Mouse (Mus musculus) liver, adult 2 months (tissue): ENCODE measurements around the gene Ap5z1. TPM values are rescaled to one million over a fixed set of nuclear protein-coding genes. Genes with fewer than 3 reads are reported as not detected.

Source experiments
- DNase-seq: peaks from one replicate; pipeline ENCODE4 v3.0.0-alpha.2; 2011; ENCODE audit warnings: low read depth, low spot score; ENCODE audit errors: extremely low read depth
- H3K27ac ChIP-seq: fragments of 200-500 bp; replicated peaks from 2 replicates; pipeline ENCODE4 v1.5.1; 2012; ENCODE audit warnings: low read depth, mild to moderate bottlenecking, control low read depth, inconsistent platforms, low read length; ENCODE audit not compliant: insufficient read depth
- H3K27me3 ChIP-seq: fragments of 200-500 bp; 2 replicates; pipeline ENCODE4 v1.6.1; 2012; ENCODE audit warnings: mild to moderate bottlenecking, moderate library complexity, low read length, inconsistent platforms; ENCODE audit not compliant: control insufficient read depth, insufficient read depth
- H3K36me3 ChIP-seq: fragments of 200-500 bp; 2 replicates; pipeline ENCODE4 v1.6.1; 2012; ENCODE audit warnings: low read length, inconsistent platforms; ENCODE audit not compliant: control insufficient read depth, insufficient read depth
- H3K4me1 ChIP-seq: fragments of 200-500 bp; 2 replicates; pipeline ENCODE4 v1.6.1; 2011; ENCODE audit warnings: low read length; ENCODE audit not compliant: control insufficient read depth, insufficient read depth
- H3K4me3 ChIP-seq: fragments of 200-500 bp; 2 replicates; pipeline ENCODE4 v1.5.1; 2011; ENCODE audit warnings: low read depth, mild to moderate bottlenecking, control low read depth, low read length, moderate library complexity; ENCODE audit not compliant: insufficient read depth
- H3K79me2 ChIP-seq: fragments of 200-500 bp; 2 replicates; pipeline ENCODE4 v1.6.1; 2012; ENCODE audit warnings: inconsistent platforms, mild to moderate bottlenecking, low read length, moderate library complexity; ENCODE audit not compliant: control insufficient read depth, insufficient read depth
- H3K9ac ChIP-seq: fragments of 200-500 bp; 2 replicates; pipeline ENCODE4 v1.6.1; 2012; ENCODE audit warnings: low read depth, mild to moderate bottlenecking, control low read depth, inconsistent platforms, low read length
- CTCF ChIP-seq: fragments of 200-500 bp; IDR thresholded peaks from 2 replicates; pipeline ENCODE4 v1.5.1; 2011; ENCODE audit warnings: low read depth, low read length, control low read depth
- POLR2A ChIP-seq: fragments of 200-500 bp; IDR thresholded peaks from 2 replicates; pipeline ENCODE4 v1.6.1; 2011; ENCODE audit warnings: low read length, control low read depth; ENCODE audit not compliant: insufficient read depth; ENCODE audit errors: extremely low read depth
- WGBS: fragments of 180-500 bp; shearing (Covaris S2); methylation state at CpG from one replicate; pipeline ENCODE4 v1.1.7; 2018; 5-methylcytosine and 5-hydroxymethylcytosine counted together
- polyA plus RNA-seq: library from polyadenylated mRNA; depleted of rRNA; stranded (reverse); fragments of >200 nt; gene quantifications from 2 replicates; pipeline ENCODE4 v1.2.3, GENCODE M21; 2012
- total RNA-seq: library from RNA; depleted of rRNA; stranded (reverse); fragments of >200 nt; gene quantifications from 2 replicates; pipeline ENCODE4 v1.2.3, GENCODE M21; 2014

The Ap5z1 gene
- total and polyA plus RNA-seq, 2 experiments = 3.6 to 23.3 TPM

GRCm38 (mm10) chr5:142451759-142452158, 12.0 kb upstream of the Ap5z1 start:
- no peaks in the 10 kb centered on the region for H3K27me3 ChIP-seq
- no peak overlapping the region for H3K27ac ChIP-seq
- no peak overlapping the region for H3K9ac ChIP-seq
- peak; percentile 66 for DNase-seq
- peaks cover 14% of the 10 kb centered on the region; the same call in 1 of the 2 replicates for H3K36me3 ChIP-seq
- no peak overlapping the region for H3K4me3 ChIP-seq
- 67% methylated on average over 1 of the region's 1 CpGs for WGBS
- TF ChIP-seq CTCF (no peak), POLR2A (no peak)
- H3K4me1 ChIP-seq = 0 out of 2 replicates have a peak, but pooled peaks cover 1% of the 10 kb centered on the region
- peaks cover 13% of the 10 kb centered on the region; the same call in 1 of the 2 replicates for H3K79me2 ChIP-seq

DNA sequence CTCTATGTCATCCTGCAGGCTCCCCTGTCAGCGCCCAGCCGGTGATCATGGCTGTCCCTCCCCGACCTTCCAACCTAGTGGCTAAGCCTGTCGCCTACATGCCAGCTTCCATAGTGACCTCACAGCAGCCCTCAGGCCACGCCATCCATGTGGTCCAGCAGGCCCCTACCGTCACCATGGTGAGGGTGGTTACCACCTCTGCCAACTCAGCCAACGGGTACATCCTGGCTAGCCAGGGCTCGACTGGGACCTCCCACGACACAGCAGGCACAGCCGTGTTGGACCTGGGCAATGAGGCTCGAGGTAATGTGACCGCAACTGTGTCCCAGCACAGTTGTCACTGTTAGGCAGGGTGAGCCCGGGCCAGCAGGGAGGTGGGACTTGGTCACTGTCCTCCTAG, 10.0 kb upstream of the Ap5z1 start:
- H3K36me3 ChIP-seq = peaks cover 20% of the 10 kb centered on the region
- DNase-seq = no peak
- H3K9ac ChIP-seq = no peak overlapping the region
- no peaks in the 10 kb centered on the region for H3K4me1 ChIP-seq
- no peaks in the 10 kb centered on the region for H3K27me3 ChIP-seq
- no peak overlapping the region for H3K4me3 ChIP-seq
- 95% methylated on average over 13 of the region's 13 CpGs for WGBS
- TF ChIP-seq POLR2A (no peak), CTCF (no peak)
- no peaks in the 10 kb centered on the region for H3K79me2 ChIP-seq
- no peak overlapping the region for H3K27ac ChIP-seq

GRCm38 (mm10) chr5:142456318-142456717, 7.4 kb upstream of the Ap5z1 start:
- Histone ChIP-seq H3K27me3 (no peaks in the 10 kb centered on the region), H3K9ac (no peak overlapping the region), H3K36me3 (peaks cover 17% of the 10 kb centered on the region), H3K4me1 (no peaks in the 10 kb centered on the region), H3K79me2 (no peaks in the 10 kb centered on the region), H3K4me3 (no peak overlapping the region), H3K27ac (no peak overlapping the region)
- no peak for DNase-seq
- TF ChIP-seq POLR2A (no peak), CTCF (no peak)
- WGBS = 83% methylated on average over 15 of the region's 15 CpGs

- Histone ChIP-seq H3K27me3 (no peaks in the 10 kb centered on the region), H3K36me3 (peaks cover 17% of the 10 kb centered on the region), H3K9ac (no peak overlapping the region), H3K4me1 (no peaks in the 10 kb centered on the region), H3K4me3 (no peak overlapping the region), H3K79me2 (no peaks in the 10 kb centered on the region), H3K27ac (no peak overlapping the region)
- 77% methylated on average over 10 of the region's 10 CpGs for WGBS
- TF ChIP-seq CTCF = no peak
- no peak for TF ChIP-seq POLR2A
- DNase-seq = no peak
These were observed 6.4 kb upstream of the Ap5z1 start for GRCm38 (mm10) chr5:142457345-142457744.

GRCm38 (mm10) chr5:142458791-142459557, 4.8 kb upstream of the Ap5z1 start:
- H3K9ac ChIP-seq = no peak overlapping the region
- H3K4me3 ChIP-seq = no peak overlapping the region
- H3K4me1 ChIP-seq = peaks cover 6% of the 10 kb centered on the region; the same call in 1 of the 2 replicates
- peak; percentile 31 for DNase-seq
- H3K27me3 ChIP-seq = no peaks in the 10 kb centered on the region
- WGBS = 89% methylated on average over 17 of the region's 17 CpGs
- H3K27ac ChIP-seq = no peak overlapping the region
- no peaks in the 10 kb centered on the region for H3K79me2 ChIP-seq
- TF ChIP-seq CTCF (no peak), POLR2A (no peak)
- peaks cover 15% of the 10 kb centered on the region for H3K36me3 ChIP-seq

- no peak for TF ChIP-seq POLR2A
- no peak for TF ChIP-seq CTCF
- 91% methylated on average over 5 of the region's 5 CpGs for WGBS
- Histone ChIP-seq H3K36me3 (peaks cover 12% of the 10 kb centered on the region), H3K27ac (no peak overlapping the region), H3K9ac (no peak overlapping the region), H3K27me3 (no peaks in the 10 kb centered on the region), H3K79me2 (no peaks in the 10 kb centered on the region), H3K4me1 (peaks cover 8% of the 10 kb centered on the region), H3K4me3 (no peak overlapping the region)
- no peak for DNase-seq
These were observed 3.9 kb upstream of the Ap5z1 start for GRCm38 (mm10) chr5:142459834-142460233.
